Comparison of ENCODE assay signal across 14 mouse cellular contexts in genomic region chr12:36918294-36918876, GRCm38 (mm10).
A peak's percentile ranks its signal among the peaks of the same experiment; 100 is the strongest.
DNase-seq lines count a peak whose midpoint lies in the region; ATAC-seq and TF ChIP-seq lines count a peak whose summit lies in the region.
"Had no signal": no experiment of that assay in that cellular context is flagged by ENCODE, and none has a peak within 500 bp of the region (broad histone marks: within the 10 kb centered on the region; RNA-seq: fewer than 3 reads in every experiment).

No protein-coding gene starts in this region.

- H3K36me3 ChIP-seq in forebrain, embryonic 10.5 days (replicated peaks): no peaks in the 10 kb centered on the region
- no peaks in the 10 kb centered on the region for H3K36me3 ChIP-seq in hindbrain, embryonic 14.5 days (replicated peaks; ENCODE audit: control insufficient read depth, insufficient read depth)
- H3K36me3 ChIP-seq in midbrain, postnatal 0 days (ENCODE audit: insufficient read depth, low read length): no peaks in the 10 kb centered on the region
- H3K36me3 ChIP-seq: limb, embryonic 12.5 days had no signal

- peak overlapping the region; percentile 25; the same call in 1 of the 2 replicates for H3K27ac ChIP-seq in forebrain, embryonic 10.5 days
- no peak overlapping the region for H3K27ac ChIP-seq in hindbrain, embryonic 14.5 days
- H3K27ac ChIP-seq in midbrain, postnatal 0 days (ENCODE audit: low read depth, low read length): no peak overlapping the region
- H3K27ac ChIP-seq: limb, embryonic 12.5 days had no signal

- H3K9me3 ChIP-seq in forebrain, embryonic 10.5 days: no peaks in the 10 kb centered on the region
- H3K9me3 ChIP-seq in hindbrain, embryonic 14.5 days (ENCODE audit: control insufficient read depth, low read length): no peaks in the 10 kb centered on the region
- no peaks in the 10 kb centered on the region for H3K9me3 ChIP-seq in midbrain, postnatal 0 days (ENCODE audit: low read length)
- H3K9me3 ChIP-seq: limb, embryonic 12.5 days; megakaryocyte, embryonic 14.5 days had no signal

- H3K4me2 ChIP-seq in hindbrain, embryonic 14.5 days (replicated peaks): no peak overlapping the region
- no peak overlapping the region for H3K4me2 ChIP-seq in midbrain, postnatal 0 days (ENCODE audit: low read depth, low read length, poor library complexity, severe bottlenecking)
- H3K4me2 ChIP-seq: limb, embryonic 12.5 days had no signal

- no peak overlapping the region for H3K9ac ChIP-seq in hindbrain, embryonic 14.5 days
- no peak overlapping the region for H3K9ac ChIP-seq in midbrain, postnatal 0 days (replicated peaks; ENCODE audit: low read length, poor library complexity, severe bottlenecking)
- H3K9ac ChIP-seq: limb, embryonic 12.5 days had no signal

- TF ChIP-seq CTCF in midbrain, postnatal 0 days (IDR thresholded peaks at IDR 0.05): no peak

- H3K4me3 ChIP-seq in forebrain, embryonic 10.5 days: no peak overlapping the region
- no peak overlapping the region for H3K4me3 ChIP-seq in hindbrain, embryonic 14.5 days (replicated peaks; ENCODE audit: low read length)
- H3K4me3 ChIP-seq in midbrain, postnatal 0 days (ENCODE audit: low read depth, low read length): no peak overlapping the region
- H3K4me3 ChIP-seq: limb, embryonic 12.5 days; megakaryocyte, embryonic 14.5 days had no signal

- ATAC-seq in hindbrain, embryonic 14.5 days (ENCODE audit: low FRiP score): peak; percentile 77; the same call in 1 of the 2 replicates
- no peak for ATAC-seq in midbrain, postnatal 0 days (ENCODE audit: low FRiP score)
- no peak for ATAC-seq in erythroid progenitor cell, adult 5-6 weeks (replicated peaks; ENCODE audit: low FRiP score, poor library complexity, severe bottlenecking)

- DNase-seq in embryo, embryonic 10 days (ENCODE audit: low spot score): peak; percentile 42
- DNase-seq in embryo, embryonic 9.5 days (ENCODE audit: extremely low spot score): no peak
- DNase-seq in forebrain, embryonic 10.5 days (ENCODE audit: extremely low spot score, low spot score): no peak
- DNase-seq in hindbrain, embryonic 14.5 days (ENCODE audit: low spot score): no peak
- peak; percentile 6 for DNase-seq in midbrain, postnatal 0 days (ENCODE audit: low spot score)
- no peak for DNase-seq in layer of hippocampus, adult 18-20 months (ENCODE audit: low spot score in 2 of 2)
- DNase-seq in lung, postnatal 10 days: no peak
- DNase-seq: cerebellum, adult 9-10 months; heart, postnatal 36 days; kidney, adult 8-10 months; lung, adult 18-20 months had no signal

- H3K4me1 ChIP-seq in forebrain, embryonic 10.5 days: peaks cover 14% of the 10 kb centered on the region
- H3K4me1 ChIP-seq in hindbrain, embryonic 14.5 days (replicated peaks; ENCODE audit: control insufficient read depth, insufficient read depth, low read length): peaks cover 5% of the 10 kb centered on the region
- H3K4me1 ChIP-seq in midbrain, postnatal 0 days (ENCODE audit: insufficient read depth, low read length): no peaks in the 10 kb centered on the region; the same call in 1 of the 2 replicates
- H3K4me1 ChIP-seq: limb, embryonic 12.5 days; megakaryocyte, embryonic 14.5 days had no signal

- H3K27me3 ChIP-seq in forebrain, embryonic 10.5 days (ENCODE audit: poor library complexity, severe bottlenecking): no peaks in the 10 kb centered on the region
- no peaks in the 10 kb centered on the region for H3K27me3 ChIP-seq in hindbrain, embryonic 14.5 days (ENCODE audit: control insufficient read depth, insufficient read depth, low read length)
- no peaks in the 10 kb centered on the region for H3K27me3 ChIP-seq in midbrain, postnatal 0 days (ENCODE audit: insufficient read depth, low read length)
- H3K27me3 ChIP-seq: limb, embryonic 12.5 days; megakaryocyte, embryonic 14.5 days had no signal

- whole genome bisulfite sequencing in forebrain, embryonic 10.5 days: 51% methylated on average over 5 of the region's 5 CpGs
- 20% methylated on average over 5 of the region's 5 CpGs for WGBS in hindbrain, embryonic 14.5 days
- 27% methylated on average over 5 of the region's 5 CpGs for WGBS in midbrain, postnatal 0 days

Comparison
In these comparisons a context has a peak if more than half of its experiments do, and no peak if none do; other contexts are left out.
1. DNase-seq: peak in embryo, embryonic 10 days (single experiment) and midbrain, postnatal 0 days (single experiment); none in embryo, embryonic 9.5 days (single experiment), forebrain, embryonic 10.5 days (single experiment), hindbrain, embryonic 14.5 days (single experiment), layer of hippocampus, adult 18-20 months (0 of 2) and lung, postnatal 10 days (single experiment).